Mouse (Mus musculus) kidney, adult 2 months (tissue): ENCODE results near the gene Msi2.

Source experiments
- CTCF ChIP-seq: fragments of 200-500 bp; conservative IDR thresholded peaks from 2 replicates; pipeline ENCODE4 v1.5.1; 2011; ENCODE audit warnings: low read depth, mild to moderate bottlenecking, control low read depth, low read length, moderate library complexity, mixed read lengths; ENCODE audit not compliant: insufficient read depth, insufficient read length
- POLR2A ChIP-seq: fragments of 200-500 bp; IDR thresholded peaks from one replicate; pipeline ENCODE4 v1.6.1; 2011; ENCODE audit warnings: low read depth, low read length, control low read depth

GRCm38 (mm10) chr11:88537344-88537743 lies 181.0 kb downstream of the Msi2 start:
- TF ChIP-seq POLR2A = no peak
- TF ChIP-seq CTCF = no peak
